Mouse (Mus musculus) right cerebral cortex, postnatal 10 days (tissue): Measurements from ENCODE around the gene Slc51a.

Experiments
- DNase-seq, 2 experiments: peaks; one replicate each; pipeline ENCODE4 v3.0.0; 2021; ENCODE audit warnings: low spot score in 2 of 2

The Slc51a gene

GRCm38 (mm10) chr16:32487234-32488111 lies at the start of gene Slc51a:
Gene Slc51a, minus strand, starts transcription at chr16:32487879.
- DNase-seq = no peak

- DNase-seq = no peak
Measured at GRCm38 (mm10) chr16:32535157-32535751, 47.6 kb upstream of the Slc51a start.

- DNase-seq = no peak
Measured at GRCm38 (mm10) chr16:32532878-32533826, 45.5 kb upstream of the Slc51a start.

- no peak for DNase-seq
Measured at GRCm38 (mm10) chr16:32526906-32527305, 39.2 kb upstream of the Slc51a start.

GRCm38 (mm10) chr16:32524244-32524615 lies 36.6 kb upstream of the Slc51a start:
- no peak for DNase-seq

- no peak for DNase-seq
Measured at GRCm38 (mm10) chr16:32523462-32524243, 36.0 kb upstream of the Slc51a start.

GRCm38 (mm10) chr16:32522578-32523194 lies 35.0 kb upstream of the Slc51a start:
- DNase-seq = no peak

GRCm38 (mm10) chr16:32520372-32520748 lies 32.7 kb upstream of the Slc51a start:
- no peak for DNase-seq

GRCm38 (mm10) chr16:32519656-32520371 lies 32.1 kb upstream of the Slc51a start:
- DNase-seq = no peak

- DNase-seq = no peak
Measured at GRCm38 (mm10) chr16:32517785-32518481, 30.3 kb upstream of the Slc51a start.

- peak; percentile 81 to 93 for DNase-seq
Measured at GRCm38 (mm10) chr16:32516006-32516962, 28.6 kb upstream of the Slc51a start.

- no peak for DNase-seq
Measured at GRCm38 (mm10) chr16:32513948-32514347, 26.3 kb upstream of the Slc51a start.

GRCm38 (mm10) chr16:32513401-32513800 lies 25.7 kb upstream of the Slc51a start:
- DNase-seq = no peak

- no peak for DNase-seq
Measured at GRCm38 (mm10) chr16:32512921-32513320, 25.2 kb upstream of the Slc51a start.

GRCm38 (mm10) chr16:32511827-32512490 lies 24.3 kb upstream of the Slc51a start:
- no peak for DNase-seq

GRCm38 (mm10) chr16:32511338-32511734 lies 23.7 kb upstream of the Slc51a start:
- DNase-seq = no peak

GRCm38 (mm10) chr16:32510399-32511337 lies 23.0 kb upstream of the Slc51a start:
- DNase-seq = no peak
